Mouse (Mus musculus) layer of hippocampus, adult 11-12 months (tissue): ENCODE results near the gene Hist1h3c.
"Not testable (repeated sequence)": the region's sequence is repeated elsewhere in the genome, so short reads cannot be mapped to it uniquely, and the experiment has no call there.

Experiments used
- DNase-seq: peaks from one replicate; pipeline ENCODE4 v3.0.0; 2022; ENCODE audit warnings: low spot score

Hist1h3c gene

GRCm38 (mm10) chr13:23745381-23746161 is at the start of gene Hist1h3c:
TSS of gene Hist1h3c (minus strand) at chr13:23745602.
- peak; percentile 86 for DNase-seq

GRCm38 (mm10) chr13:23792520-23792919 is 47.1 kb upstream of the Hist1h3c start:
- DNase-seq: peak; percentile 48

DNA sequence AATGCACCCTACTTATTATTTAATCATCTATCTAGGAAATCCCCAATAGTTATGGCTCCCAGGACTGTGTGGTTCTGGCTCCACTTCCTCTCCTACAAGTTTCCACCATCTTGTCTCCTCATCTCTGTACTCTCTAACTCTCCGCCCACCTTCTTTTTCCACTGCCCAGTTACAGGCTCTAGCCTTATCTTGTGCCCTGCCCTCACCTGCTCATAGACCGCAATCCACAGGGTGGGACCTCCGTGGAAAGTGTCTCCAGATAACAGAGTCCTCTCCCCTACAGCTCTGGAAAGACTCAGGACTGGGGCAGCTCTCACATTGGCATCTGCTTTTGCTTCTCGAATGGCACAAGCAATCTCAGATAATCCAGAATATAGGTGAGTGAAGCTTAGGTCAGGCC is 33.6 kb upstream of the Hist1h3c start:
- no peak for DNase-seq

DNA sequence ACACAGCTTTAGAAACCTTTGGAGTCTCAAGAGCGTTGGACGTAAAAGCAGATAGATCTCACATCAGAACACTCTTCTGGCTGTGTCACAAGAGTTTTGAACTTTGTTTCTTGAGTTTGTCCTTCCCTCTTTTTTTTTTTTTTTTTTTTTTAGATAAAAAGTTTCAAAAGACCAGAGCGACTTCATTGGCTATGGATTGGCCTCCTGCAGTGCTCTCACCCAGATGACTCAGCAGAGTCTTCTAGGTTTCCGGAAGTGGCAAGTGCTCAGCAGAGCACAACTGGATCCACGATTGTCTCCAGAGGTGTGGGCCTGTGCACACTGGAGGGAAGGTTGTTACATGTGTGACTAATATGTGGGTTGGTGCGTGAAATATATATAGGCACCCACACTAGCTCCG is 32.9 kb upstream of the Hist1h3c start:
- DNase-seq: no peak

DNA sequence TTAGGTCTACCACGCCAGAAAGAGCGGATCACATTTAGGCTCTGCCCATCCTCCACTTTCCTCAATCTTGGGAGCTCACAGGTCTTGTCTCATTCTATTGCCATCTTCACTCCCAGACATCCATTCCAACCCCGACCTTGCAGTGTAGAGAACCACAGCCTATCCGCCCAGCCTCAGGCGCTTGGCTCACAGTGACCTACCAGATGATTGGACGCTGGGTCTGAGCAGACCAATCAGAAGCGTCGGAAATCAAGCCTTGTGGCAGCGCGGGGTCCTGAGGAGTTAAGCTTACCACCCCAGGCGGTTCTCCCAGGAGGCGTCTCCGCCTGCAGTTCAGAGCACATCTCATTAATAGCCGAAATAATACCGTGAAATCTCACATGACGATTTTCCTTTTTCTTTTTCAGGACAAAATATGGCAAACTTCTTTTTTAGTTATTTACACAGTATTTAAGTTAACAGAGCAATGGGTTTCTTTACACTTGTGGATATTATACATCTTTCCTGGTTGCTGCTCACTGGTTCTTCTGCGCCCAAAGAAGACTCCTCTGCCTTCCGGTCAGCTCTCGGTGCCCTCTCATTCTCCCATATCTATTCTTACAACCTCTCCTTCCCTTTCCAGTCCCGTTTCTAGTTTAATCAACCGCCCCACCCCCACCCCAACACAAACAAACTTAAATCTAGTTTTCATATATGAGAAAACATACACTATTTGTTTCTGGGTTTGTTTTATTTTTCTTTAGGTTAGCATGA is 27.3 kb upstream of the Hist1h3c start:
- DNase-seq: peak; percentile 35

GRCm38 (mm10) chr13:23769613-23770012 is 24.2 kb upstream of the Hist1h3c start, which contains the start of gene Trim38:
TSS of gene Trim38 (plus strand) at chr13:23769913.
- DNase-seq: not testable (repeated sequence)

DNA sequence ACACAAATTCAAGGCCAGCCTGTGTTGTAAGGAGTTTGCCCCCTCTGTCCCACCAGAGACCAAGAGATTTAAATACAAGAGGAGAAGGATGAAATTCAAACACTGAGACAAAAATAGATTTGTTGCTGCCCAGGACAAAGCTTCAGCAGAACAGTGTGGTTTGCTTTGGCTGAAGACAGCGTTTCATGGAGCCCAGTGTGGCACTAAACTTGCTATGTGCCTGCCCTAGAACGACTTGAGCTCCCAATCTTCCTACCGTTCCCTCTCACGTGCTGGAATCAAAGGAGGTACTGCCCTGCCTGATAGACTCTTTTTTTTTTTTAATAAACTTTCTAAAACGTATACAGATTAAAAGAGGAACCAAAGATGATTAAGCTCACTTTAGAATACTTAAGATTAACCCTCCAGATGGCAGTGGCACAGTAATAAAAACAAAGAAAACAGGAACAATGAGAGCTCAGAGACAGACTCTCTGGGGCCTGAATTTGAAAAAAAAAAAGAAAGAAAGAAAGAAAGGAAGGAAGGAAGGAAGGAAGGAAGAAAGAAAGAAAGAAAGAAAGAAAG is 23.5 kb upstream of the Hist1h3c start:
- DNase-seq: no peak

GRCm38 (mm10) chr13:23766772-23767171 is 21.4 kb upstream of the Hist1h3c start:
- DNase-seq: no peak

GRCm38 (mm10) chr13:23765172-23765513 is 19.7 kb upstream of the Hist1h3c start:
- DNase-seq: no peak

DNA sequence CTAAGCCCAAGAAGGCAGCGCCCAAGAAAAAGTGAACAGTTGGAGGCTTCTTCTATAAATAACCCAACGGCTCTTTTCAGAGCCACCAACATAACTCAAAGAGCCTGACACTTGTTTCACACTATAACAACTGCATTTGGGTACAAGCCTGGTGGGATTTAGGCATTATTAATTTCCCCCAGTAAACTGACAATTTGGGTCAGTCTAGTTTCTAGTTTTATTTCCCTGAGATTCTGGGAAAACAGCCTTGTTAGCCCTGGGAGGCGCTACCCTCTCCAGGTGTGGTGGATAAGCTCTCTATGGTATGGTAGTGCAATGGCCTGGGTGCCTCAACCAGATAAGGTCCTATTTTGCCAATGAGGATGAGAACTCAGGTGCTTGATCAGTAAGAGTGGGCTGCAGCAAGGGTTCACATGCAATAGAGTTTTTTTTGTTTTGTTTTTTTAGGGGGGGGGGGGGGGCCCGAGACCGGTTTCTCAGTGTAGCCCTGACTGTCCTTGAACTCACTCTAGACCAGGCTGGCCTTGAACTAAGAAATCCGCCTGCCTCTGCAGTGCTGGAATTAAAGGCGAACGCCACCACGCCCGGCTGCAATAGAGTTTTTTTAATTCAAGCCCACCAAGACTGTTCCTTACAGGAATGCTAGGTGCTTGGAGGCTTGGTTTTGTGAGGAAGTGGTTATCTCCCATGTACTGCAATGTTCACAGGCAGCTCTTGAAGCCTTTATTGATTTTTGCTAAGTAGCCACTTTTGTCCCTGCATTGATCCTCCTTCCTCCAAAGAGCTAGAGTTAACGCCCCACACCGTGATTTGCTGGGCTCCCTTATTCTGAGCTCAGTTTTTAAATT is 19.1 kb upstream of the Hist1h3c start:
- DNase-seq: no peak

DNA sequence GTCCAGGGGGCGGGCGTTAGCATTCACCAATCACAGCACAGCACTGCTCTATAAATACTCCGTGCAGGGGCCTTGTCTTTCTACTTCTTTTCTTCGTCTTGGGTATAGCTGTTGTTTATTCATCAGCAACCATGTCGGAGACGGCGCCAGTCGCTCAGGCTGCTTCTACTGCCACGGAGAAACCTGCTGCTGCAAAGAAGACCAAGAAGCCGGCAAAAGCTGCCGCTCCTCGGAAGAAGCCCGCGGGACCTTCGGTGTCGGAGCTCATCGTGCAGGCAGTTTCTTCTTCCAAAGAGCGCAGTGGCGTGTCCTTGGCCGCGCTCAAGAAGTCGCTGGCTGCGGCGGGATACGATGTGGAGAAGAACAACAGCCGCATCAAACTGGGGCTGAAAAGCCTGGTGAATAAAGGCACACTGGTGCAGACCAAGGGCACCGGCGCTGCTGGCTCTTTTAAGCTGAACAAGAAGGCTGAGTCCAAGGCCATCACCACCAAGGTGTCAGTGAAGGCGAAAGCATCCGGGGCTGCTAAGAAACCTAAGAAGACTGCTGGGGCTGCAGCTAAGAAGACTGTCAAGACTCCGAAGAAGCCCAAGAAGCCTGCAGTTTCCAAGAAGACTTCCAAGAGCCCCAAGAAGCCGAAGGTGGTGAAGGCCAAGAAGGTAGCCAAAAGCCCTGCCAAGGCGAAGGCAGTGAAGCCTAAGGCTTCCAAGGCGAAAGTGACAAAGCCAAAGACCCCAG is 18.4 kb upstream of the Hist1h3c start, which contains the start of gene Hist1h1a:
Hist1h1a (plus strand) TSS at position 81 of the 738 bp plus-strand sequence.
- peak; percentile 85 for DNase-seq

DNA sequence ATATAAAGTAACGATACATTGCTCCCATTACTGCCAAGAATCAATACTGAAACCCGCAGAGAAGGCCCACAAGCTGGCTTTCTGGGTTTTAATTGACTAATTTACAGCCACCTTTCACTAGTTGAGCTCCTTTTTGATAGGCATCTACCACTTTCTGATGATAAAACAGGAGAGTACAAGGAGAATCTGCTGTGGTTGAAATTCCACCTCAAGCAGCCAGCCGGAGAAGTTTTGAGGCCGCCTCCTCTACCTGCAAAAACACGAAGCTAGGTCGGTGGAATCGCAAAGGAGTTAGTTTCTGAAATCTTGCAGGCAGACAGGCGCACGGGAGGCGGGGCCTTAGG is 17.8 kb upstream of the Hist1h3c start:
- DNase-seq: no peak

- peak; percentile 67 for DNase-seq
These were observed 16.7 kb upstream of the Hist1h3c start, which contains the start of gene Hist1h3a for GRCm38 (mm10) chr13:23761871-23762821. TSS of gene Hist1h3a (minus strand) at chr13:23762386.

DNA sequence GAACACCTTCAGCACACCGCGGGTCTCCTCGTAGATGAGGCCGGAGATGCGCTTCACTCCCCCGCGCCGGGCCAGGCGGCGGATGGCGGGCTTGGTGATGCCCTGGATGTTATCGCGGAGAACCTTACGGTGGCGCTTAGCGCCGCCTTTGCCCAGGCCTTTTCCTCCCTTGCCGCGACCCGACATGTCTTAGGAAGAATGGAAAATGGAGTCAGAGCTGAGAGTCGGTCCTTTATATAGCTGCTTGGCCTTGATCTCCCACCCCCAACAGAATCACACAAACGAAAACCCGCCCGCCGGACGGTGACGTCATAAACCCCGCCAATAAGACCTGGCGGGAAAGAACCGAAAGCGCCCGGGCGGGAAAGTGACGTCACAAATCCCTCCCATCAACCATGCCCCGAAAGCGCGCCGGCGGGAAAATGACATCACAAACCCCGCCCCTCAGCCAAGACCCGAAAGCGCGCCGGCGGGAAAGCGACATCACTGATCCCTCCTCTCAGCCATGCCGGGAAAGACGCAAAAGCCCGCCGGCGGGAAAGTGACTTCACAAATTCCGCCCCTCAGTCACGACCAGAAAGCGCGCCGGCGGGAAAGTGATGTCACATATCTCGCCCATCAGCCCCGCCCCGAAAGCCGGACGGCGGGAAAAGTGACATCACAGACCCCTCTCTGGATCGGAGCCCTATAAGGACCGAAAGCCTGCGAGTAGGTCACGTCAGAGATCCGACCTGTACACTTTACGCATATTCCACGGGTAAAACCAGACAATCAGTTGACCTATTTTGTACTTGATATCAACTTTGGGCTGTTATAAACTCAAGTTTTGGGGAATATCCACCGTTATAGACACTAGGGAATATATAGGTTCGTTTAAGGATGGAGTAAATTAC is 15.8 kb upstream of the Hist1h3c start, which contains the start of gene Hist1h4a:
Hist1h4a (minus strand) TSS at position 259 of the 893 bp plus-strand sequence.
- peak; percentile 99 for DNase-seq

DNA sequence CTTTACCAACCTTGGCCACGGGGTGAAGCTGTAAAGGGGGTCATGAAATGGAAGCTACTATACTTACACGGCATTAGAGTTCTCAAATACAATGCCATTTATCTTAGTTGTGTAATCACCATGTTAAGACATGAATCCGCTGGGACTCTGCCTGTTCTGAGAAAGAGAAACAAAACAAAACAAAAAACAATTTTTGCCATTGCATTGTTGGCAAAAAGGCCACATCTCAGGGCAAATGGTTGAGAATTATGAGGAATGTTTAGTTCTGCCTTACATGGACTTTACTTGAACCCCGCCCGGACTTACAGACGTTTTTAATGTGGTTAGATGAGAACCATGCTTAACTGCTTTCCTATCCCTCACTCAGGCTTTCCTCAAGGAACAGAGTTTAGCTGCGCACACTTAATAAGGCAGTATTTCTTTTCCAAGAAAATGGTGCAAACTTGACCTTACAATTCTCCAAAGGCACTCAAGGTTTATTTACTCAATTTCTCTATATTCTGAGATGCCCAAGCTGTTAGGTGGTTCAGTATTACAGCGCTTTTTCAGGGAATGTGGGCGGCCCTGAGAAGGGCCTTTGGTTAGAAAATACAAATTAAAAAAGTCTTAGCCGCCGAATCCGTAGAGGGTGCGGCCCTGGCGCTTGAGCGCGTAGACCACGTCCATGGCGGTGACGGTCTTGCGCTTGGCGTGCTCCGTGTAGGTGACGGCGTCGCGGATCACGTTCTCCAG is 15.0 kb upstream of the Hist1h3c start:
- no peak for DNase-seq

GRCm38 (mm10) chr13:23759916-23760239 is 14.5 kb upstream of the Hist1h3c start:
- DNase-seq: no peak

DNA sequence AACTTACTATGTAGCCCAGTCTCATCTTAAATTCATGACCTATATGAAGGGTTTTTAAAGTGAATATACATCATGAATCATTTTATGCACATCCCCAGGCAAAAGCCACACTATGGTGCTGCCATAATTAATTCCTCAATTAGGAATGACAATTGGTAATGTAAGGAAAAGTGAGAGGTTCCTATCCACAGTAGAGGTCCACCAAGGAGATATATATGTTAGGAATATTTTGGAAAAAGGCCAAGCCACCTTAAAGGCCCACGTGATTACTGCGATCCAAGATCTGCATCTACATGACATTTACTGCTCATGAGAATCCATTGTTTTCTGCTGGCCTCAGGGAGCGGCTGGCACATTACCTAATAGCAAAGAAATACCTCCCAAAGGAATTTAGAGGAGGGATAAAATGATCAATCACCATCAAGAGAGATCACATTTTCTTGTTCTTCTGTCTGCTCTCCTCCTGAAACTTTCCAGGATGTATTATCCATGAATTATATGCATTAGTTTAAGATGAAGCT is 13.9 kb upstream of the Hist1h3c start:
- no peak for DNase-seq

GRCm38 (mm10) chr13:23757921-23758320 is 12.5 kb upstream of the Hist1h3c start:
- no peak for DNase-seq
